Mouse (Mus musculus) liver, adult 2 months (tissue): ENCODE measurements around the gene Olfr315.

Experiments used
- CTCF ChIP-seq: fragments of 200-500 bp; IDR thresholded peaks from 2 replicates; pipeline ENCODE4 v1.5.1; 2011; ENCODE audit warnings: low read depth, low read length, control low read depth
- POLR2A ChIP-seq: fragments of 200-500 bp; IDR thresholded peaks from 2 replicates; pipeline ENCODE4 v1.6.1; 2011; ENCODE audit warnings: low read length, control low read depth; ENCODE audit not compliant: insufficient read depth; ENCODE audit errors: extremely low read depth

DNA sequence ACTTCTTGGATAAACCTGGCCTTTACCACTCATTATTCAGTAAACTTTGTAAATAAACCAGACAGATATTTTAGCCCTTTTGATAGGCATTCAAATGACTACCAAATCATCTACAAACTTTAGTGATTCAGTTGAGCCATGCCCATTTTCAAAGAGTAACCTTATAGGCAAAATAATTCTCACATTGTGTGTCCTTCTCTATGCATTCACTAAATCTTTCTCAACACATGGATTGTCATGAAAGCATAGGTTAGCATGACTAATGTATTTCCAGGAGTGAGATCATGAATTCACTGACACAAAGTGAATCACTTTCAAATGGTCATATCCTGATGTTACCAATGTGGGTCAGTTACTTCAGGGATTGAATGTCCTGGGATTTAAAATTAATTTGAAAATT is at the start of gene Olfr315:
- no peak for TF ChIP-seq CTCF
- no peak for TF ChIP-seq POLR2A
